Mouse (Mus musculus): ENCODE measurements around the gene Olfr159.
"Not testable (repeated sequence)": the region's sequence is repeated elsewhere in the genome, so short reads cannot be mapped to it uniquely, and the experiment has no call there.

Gene Olfr159

DNA sequence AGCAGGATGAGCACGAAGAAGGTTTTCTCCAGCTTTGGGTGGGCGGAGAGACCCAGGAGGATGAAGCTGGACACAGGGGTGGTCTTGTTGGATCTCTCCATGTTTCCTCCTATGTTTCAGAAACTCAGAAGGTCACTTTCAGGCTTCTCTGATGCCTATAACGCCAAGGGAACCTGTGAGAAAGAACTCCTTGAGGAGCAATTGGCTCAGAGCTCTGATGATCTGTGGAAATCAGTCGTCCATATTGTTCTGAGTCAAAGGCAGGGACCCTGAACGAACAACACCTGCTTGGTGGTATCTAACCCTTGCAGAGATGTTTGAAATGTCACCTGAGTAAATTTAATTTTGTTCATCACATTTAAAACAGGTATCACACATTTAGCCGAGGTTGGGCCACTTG is at the start of gene Olfr159:
Gene Olfr159, minus strand, starts transcription at position 101 of the 400 bp plus-strand sequence.
- DNase-seq (ENCODE audit: extremely low read depth, insufficient read length, low spot score), result no peak

DNA sequence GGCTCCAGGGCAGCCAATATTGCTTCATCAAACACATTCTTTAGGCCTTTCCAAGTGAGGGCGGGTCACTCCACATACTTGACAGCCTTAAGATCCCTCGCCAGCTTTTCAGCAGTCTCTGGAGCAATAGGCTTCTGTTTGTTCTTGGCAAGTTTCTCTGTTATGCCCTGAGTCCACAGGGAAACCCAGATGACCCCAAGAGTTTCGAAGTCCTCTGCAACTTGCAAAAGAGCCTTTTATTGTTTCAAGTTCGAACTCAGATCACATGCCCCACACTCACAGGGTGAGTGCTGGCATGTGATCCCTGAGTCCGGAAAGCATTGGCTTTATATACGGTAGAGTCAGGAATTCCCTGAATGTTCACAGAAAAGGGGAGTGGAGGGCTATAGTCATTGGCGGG is 28.1 kb upstream of the Olfr159 start:
- DNase-seq (ENCODE audit: extremely low read depth, insufficient read length, low spot score), result no peak

DNA sequence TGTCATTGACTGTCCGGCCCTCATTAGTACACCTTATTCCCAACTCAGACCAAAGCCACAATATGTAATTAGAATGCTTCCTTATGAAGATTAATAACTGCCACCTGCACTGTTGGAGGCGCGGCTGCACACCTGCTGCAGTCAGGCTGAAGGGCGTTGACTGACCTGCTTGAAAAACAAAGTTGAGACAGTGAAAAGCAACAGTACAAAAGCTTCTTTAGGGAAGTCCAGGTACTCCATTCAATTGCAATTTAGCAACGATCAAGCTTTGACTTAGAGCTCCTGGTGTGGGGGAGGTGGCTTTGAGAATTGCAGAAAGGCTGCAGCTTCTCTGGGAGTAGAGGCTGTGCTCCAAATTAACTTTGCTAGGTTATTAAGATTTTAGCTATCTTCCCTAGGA is 25.0 kb upstream of the Olfr159 start:
- DNase-seq (ENCODE audit: extremely low read depth, insufficient read length, low spot score), result not testable (repeated sequence)

DNA sequence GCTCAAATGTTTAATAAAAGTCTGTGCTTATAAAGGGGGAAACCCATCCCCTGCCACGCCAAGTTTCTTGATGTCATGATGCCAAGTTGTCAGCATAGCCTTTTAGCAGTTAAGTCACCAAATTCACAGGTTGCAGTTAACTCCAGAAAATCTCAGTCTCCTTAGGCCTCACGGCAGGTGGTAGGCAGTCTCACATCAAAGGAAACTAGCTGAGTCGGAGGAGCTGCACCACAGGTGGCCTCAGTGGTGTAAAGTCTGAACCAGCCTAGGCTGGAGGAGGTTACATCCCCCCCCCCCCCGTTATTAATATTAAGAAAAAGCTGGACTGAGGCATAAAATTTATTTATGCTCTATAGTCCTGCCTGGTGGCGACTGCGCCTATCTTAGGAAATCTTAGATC is 24.5 kb upstream of the Olfr159 start:
- DNase-seq (ENCODE audit: extremely low read depth, insufficient read length, low spot score), result no peak

DNA sequence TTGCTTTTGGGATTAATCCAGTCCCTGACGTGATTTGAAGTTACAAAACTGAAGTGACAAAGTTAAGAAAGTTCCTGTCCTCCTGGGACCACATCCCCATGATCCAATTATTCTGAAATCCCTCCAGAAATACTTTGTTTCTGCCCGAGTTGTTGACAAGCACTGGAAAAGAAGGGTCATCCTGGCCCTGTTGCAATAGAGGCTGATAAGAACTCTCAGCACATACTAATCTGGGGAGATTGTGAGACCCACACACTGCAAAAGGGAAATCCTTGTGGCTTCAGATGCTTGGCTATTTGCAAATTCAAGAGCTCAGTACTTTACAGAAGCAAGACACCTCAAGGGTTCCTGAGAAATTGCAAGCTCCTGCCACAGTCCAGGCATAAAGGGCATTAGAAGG is 1.5 kb upstream of the Olfr159 start:
- no peak for DNase-seq (ENCODE audit: extremely low read depth, insufficient read length, low spot score)

DNA sequence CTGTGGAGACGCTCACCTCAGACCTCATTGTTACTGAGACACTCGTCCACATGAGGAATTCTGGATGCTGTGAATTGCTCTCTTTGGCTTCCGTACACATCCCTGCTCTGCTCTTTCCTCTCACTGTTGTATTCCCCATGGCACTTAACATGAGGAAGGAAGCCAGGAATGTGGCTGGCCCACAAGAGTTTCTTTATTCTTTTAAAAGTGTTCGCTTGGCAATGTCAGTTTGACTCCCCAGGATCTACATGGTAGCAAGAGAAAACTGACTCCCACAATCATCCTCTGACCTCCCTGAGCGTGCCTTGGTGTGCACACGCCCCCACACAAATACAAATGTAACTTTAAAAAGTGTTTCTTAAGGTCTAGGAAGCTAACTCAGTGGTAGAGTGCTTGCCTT is 817 bp upstream of the Olfr159 start:
- DNase-seq (ENCODE audit: extremely low read depth, insufficient read length, low spot score), result no peak

DNA sequence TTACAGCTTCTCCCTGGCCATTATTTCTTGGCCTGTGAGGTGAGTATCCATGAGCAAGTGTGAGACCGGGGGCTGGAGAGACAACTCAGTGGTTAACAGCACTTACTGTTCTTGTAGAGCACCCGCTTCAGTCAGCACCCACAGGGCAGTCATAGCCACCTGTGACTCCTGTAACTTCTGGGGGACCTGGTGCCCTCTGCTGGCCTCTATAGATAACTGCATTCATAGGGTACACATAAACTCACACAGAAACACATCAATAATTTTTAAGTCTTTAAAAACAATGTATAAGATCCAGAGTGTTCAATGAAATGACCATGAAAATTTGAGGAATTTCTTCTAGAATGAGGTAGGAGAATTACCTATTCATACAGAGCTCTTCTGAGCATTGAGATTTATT is 1.4 kb downstream of the Olfr159 start:
- DNase-seq (ENCODE audit: extremely low read depth, insufficient read length, low spot score), result no peak

GRCm38 (mm10) chr4:43768341-43768740 is 2.5 kb downstream of the Olfr159 start:
- DNase-seq (ENCODE audit: extremely low read depth, insufficient read length, low spot score), result no peak

GRCm38 (mm10) chr4:43763410-43763809 is 7.4 kb downstream of the Olfr159 start:
- DNase-seq (ENCODE audit: extremely low read depth, insufficient read length, low spot score), result peak; percentile 57

- no peak for DNase-seq (ENCODE audit: extremely low read depth, insufficient read length, low spot score)
These were observed 9.5 kb downstream of the Olfr159 start for GRCm38 (mm10) chr4:43761336-43761735.

DNA sequence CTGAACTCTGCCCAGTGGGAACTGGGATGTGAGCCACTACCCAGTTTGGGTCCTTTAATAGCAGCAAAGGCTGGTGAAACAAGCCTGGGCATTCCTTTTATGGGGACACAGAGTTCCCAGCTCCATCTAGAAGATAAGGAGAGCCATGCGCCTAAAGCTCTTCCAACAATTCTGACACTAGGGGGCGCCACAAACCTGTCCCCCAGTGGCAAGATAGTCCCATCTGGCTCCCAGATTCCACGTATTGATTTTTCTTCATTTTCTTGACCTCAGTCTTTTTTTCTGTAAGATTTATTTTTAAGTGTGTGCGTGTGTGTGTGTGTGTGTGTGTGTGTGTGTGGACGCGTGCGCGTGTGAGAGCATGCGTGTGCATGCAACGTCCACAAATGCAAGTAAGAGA is 10.3 kb downstream of the Olfr159 start:
- DNase-seq (ENCODE audit: extremely low read depth, insufficient read length, low spot score), result no peak

GRCm38 (mm10) chr4:43759571-43760418 is 11.0 kb downstream of the Olfr159 start:
- peak; percentile 15 for DNase-seq (ENCODE audit: extremely low read depth, insufficient read length, low spot score)

DNA sequence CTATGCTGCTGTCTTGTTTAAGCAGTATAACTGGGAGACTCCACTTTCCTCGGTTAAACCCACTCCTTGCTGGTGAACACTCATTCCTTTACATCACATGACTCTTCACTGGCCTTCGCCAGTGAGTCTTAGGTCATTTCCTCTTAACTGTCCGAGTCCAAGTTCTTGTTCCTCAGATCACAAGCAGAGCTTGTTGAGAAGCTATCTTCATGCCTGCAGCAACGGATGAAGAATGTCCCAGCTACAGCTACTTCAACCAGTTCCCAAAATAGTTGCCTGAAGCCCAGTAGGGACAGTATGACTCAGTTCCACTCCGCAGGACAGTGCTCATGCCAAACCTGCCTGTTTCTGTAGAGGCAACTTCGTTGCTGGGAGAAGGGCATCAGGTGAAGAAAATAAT is 13.6 kb downstream of the Olfr159 start:
- DNase-seq (ENCODE audit: extremely low read depth, insufficient read length, low spot score), result peak; percentile 64

- no peak for DNase-seq (ENCODE audit: extremely low read depth, insufficient read length, low spot score)
These were observed 25.6 kb downstream of the Olfr159 start for GRCm38 (mm10) chr4:43745187-43745586.

GRCm38 (mm10) chr4:43743099-43743498 is 27.7 kb downstream of the Olfr159 start:
- no peak for DNase-seq (ENCODE audit: extremely low read depth, insufficient read length, low spot score)

DNA sequence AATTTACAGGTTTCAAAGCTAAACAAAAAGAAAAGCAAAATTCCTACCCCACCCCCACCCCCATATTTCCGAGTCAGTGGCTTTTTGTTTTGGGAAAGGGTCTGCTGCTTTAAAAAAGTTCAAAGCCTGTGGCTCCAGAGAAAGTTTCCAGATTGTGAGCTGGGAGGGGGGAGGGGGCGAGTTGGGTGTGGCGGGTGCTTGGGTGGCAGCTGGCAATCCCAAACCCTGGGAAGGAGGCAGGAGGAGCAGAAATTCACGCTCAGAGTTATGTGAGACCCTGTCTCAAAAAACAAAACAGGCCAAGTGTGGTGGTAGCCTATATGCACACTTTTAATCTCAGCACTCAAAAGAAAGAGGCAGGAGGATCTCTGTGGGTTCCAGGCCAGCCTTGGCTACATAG is 28.2 kb downstream of the Olfr159 start:
- no peak for DNase-seq (ENCODE audit: extremely low read depth, insufficient read length, low spot score)

GRCm38 (mm10) chr4:43741526-43741925 is 29.3 kb downstream of the Olfr159 start:
- no peak for DNase-seq (ENCODE audit: extremely low read depth, insufficient read length, low spot score)

- no peak for DNase-seq (ENCODE audit: extremely low read depth, insufficient read length, low spot score)
These were observed 31.7 kb downstream of the Olfr159 start for GRCm38 (mm10) chr4:43738989-43739674.

GRCm38 (mm10) chr4:43737144-43737543 is 33.7 kb downstream of the Olfr159 start:
- DNase-seq (ENCODE audit: extremely low read depth, insufficient read length, low spot score), result no peak

DNA sequence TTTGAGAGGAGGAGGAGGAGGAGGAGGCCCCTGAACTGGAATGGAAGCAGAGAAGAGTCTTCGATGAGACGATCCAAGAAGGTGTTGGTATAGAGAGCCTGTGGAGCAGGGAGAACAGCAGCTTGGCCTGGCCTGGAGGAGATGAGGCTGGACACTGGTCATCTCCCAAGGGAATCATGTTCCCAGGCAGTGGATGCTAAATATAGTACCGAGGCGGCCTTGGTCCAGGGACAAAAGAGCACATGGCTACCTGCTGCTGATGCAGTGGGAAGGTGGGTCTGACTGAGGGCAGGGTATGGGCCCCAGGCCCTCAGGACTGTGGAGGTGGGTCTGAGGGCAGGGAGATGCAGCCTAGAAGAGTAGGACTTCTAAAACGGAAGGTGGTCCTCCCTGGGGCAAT is 37.6 kb downstream of the Olfr159 start:
- DNase-seq (ENCODE audit: extremely low read depth, insufficient read length, low spot score), result no peak

DNA sequence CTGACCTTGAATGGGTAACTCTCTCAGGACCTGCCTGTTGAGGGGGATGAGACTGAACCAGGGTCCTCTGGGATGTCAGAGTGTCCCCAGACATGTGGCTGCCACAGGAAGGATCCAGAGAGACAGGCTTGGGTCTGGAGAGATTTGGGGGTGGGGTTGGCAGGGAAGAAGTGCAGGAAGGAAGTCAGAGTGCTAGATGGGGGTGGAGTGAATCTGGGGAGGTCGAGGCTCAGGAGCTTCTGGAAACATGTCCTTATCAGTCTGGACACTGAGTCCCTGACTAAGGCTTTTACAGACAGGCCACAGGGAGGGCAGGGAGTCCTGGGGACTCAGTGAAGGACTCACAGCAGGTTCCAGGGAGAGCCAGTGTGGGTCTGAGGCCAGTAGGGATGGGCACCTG is 38.6 kb downstream of the Olfr159 start:
- DNase-seq (ENCODE audit: extremely low read depth, insufficient read length, low spot score), result no peak

GRCm38 (mm10) chr4:43730750-43731297 is 40.0 kb downstream of the Olfr159 start:
- DNase-seq (ENCODE audit: extremely low read depth, insufficient read length, low spot score), result no peak

All from 3134 (cell line).